Mouse (Mus musculus): Measurements from ENCODE around the gene a. TPM values are rescaled to one million over a fixed set of nuclear protein-coding genes. Genes with fewer than 3 reads are reported as not detected.

Gene a
- polyA plus RNA-seq, 1 experiment from 2014 or later: 0.41 TPM

DNA sequence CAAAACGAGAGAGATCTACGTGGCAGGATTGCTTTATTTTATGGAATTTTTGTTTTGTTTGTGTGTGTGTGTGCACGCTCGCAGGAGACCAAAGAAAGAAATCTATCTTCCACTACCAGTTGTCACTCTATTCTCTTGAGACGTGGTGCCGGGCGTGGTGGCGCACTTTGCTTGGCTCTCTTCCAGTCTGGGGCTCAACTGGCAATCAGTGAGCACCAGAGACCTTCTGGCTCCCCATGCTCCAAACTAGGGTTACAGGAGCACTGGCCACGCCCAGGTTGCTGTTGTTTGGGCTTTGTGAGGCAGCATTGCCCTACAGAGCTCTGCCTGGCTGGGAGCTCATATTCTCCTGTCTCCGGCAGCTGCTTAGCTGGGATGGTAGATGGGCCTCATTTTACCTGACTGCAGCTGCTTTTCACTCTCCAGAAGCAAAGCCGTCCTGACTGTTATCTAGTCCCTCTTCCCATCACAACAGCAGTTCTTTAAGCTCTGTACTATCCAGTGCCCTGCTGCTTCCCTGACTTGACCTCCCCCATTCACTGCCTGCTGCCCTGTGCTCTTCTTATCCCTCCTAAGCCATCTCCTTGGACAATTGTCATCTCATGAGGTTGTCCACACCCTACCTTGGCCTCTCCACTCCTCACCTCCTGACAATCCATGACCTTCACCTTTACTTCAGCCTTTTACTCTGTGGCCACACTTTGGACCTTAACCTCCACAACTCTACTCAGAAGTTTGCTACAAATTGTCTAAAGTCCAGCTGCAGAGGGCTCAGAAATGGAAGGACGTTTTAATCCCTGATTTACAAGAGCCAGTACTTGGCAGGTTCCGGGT lies 299.9 kb downstream of the a start:
- H3K9ac ChIP-seq (ENCODE audit: low read length): no peak overlapping the region
- 48% methylated on average over 13 of the region's 13 CpGs for WGBS
- H3K36me3 ChIP-seq (ENCODE audit: control insufficient read depth, insufficient read depth, low read length): no peaks in the 10 kb centered on the region
- no peak overlapping the region for H3K27ac ChIP-seq (ENCODE audit: low read length)
- H3K4me2 ChIP-seq (ENCODE audit: low read depth, low read length): no peak overlapping the region
- ATAC-seq (ENCODE audit: insufficient read depth, low FRiP score): 0 out of 2 replicates have a peak, but pooled peaks have one; percentile 60
- H3K9me3 ChIP-seq (replicated peaks; ENCODE audit: control insufficient read depth, low read length): no peaks in the 10 kb centered on the region
- no peak overlapping the region for H3K4me3 ChIP-seq (replicated peaks; ENCODE audit: low read length)
- H3K4me1 ChIP-seq (ENCODE audit: control insufficient read depth, insufficient read depth, low read length): no peaks in the 10 kb centered on the region
- no peaks in the 10 kb centered on the region for H3K27me3 ChIP-seq (ENCODE audit: control insufficient read depth, insufficient read depth, low read length)

DNA sequence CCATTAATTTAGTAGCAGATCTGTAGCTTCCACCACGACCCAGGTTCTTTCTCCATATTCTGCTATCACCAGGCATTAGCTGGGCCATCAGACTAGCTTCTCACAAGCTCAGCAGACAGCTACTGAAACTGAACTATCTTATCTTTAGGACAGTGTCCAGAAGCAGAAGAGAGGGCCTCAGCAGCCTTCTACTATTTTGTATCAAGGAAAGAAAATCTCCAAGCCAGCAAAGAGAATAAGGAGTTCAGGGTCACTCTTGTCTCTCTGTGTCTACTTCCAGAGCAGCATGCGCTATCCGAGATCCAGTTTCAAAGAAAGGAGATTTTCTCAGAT lies 300.5 kb downstream of the a start:
- Histone ChIP-seq H3K4me2 (ENCODE audit: low read depth, low read length) (no peak overlapping the region), H3K36me3 (ENCODE audit: control insufficient read depth, insufficient read depth, low read length) (no peaks in the 10 kb centered on the region), H3K4me3 (replicated peaks; ENCODE audit: low read length) (no peak overlapping the region), H3K27me3 (ENCODE audit: control insufficient read depth, insufficient read depth, low read length) (no peaks in the 10 kb centered on the region), H3K4me1 (ENCODE audit: control insufficient read depth, insufficient read depth, low read length) (no peaks in the 10 kb centered on the region), H3K9me3 (replicated peaks; ENCODE audit: control insufficient read depth, low read length) (no peaks in the 10 kb centered on the region), H3K9ac (ENCODE audit: low read length) (no peak overlapping the region), H3K27ac (ENCODE audit: low read length) (no peak overlapping the region)
- WGBS: 78% methylated on average over 3 of the region's 3 CpGs
- ATAC-seq (ENCODE audit: insufficient read depth, low FRiP score): no peak

DNA sequence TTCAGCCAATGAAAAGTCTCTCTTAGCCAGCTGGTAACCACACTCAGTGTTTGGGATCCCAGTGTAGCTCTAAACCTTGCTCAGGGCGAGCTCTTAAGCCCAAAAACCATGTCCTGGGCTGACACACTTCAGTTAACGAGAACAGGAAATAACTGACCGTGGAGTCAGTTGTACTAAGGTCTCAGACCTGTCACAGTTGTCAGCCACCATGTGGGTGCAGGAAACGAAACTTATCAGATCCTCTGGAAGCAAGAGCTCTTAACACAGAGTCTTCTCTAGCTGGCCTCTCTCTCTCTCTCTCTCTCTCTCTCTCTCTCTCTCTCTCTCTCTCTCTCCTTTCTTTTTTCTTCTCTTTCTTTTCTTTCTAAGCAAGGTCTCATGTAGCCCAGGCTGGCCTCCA lies 302.2 kb downstream of the a start:
- H3K27me3 ChIP-seq (ENCODE audit: control insufficient read depth, insufficient read depth, low read length): no peaks in the 10 kb centered on the region
- H3K36me3 ChIP-seq (ENCODE audit: control insufficient read depth, insufficient read depth, low read length): no peaks in the 10 kb centered on the region
- ATAC-seq (ENCODE audit: insufficient read depth, low FRiP score): no peak
- no peaks in the 10 kb centered on the region for H3K9me3 ChIP-seq (replicated peaks; ENCODE audit: control insufficient read depth, low read length)
- 37% methylated on average over 4 of the region's 4 CpGs for WGBS
- no peak overlapping the region for H3K4me3 ChIP-seq (replicated peaks; ENCODE audit: low read length)
- H3K27ac ChIP-seq (ENCODE audit: low read length): no peak overlapping the region
- no peak overlapping the region for H3K4me2 ChIP-seq (ENCODE audit: low read depth, low read length)
- H3K4me1 ChIP-seq (ENCODE audit: control insufficient read depth, insufficient read depth, low read length): no peaks in the 10 kb centered on the region
- H3K9ac ChIP-seq (ENCODE audit: low read length): no peak overlapping the region

DNA sequence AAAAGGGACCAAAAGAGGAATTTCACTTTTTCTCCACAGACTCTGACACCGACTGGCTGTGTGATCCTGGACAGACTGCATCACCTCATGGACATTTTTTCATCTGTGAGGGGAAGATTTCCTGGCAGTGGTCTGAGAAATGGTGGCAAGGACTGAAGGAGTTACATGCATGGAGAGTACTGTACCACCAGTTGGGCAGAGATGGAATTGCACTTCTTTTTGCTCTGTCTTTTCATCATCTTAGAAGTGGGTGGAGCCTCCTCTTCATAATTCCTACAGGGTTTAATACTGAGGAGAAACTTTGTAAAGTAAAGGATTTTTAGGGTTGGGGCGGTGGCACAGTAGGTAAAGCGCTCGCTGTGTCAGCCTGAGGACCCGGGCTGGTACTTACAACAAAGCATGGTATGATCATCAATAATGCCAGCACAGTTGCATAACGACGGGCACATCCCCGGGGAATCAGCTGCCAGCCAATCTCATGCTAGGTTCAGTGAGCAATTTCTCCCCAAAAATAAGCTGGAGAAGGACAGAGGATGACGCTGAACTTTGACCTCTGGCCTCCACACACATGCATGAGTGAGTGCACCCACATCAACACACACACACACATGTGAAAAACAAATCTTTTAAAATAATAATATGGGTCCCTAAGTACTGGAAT lies 307.6 kb downstream of the a start:
- Histone ChIP-seq H3K9me3 (replicated peaks; ENCODE audit: control insufficient read depth, low read length) (no peaks in the 10 kb centered on the region), H3K36me3 (ENCODE audit: control insufficient read depth, insufficient read depth, low read length) (no peaks in the 10 kb centered on the region), H3K4me1 (ENCODE audit: control insufficient read depth, insufficient read depth, low read length) (no peaks in the 10 kb centered on the region), H3K9ac (ENCODE audit: low read length) (no peak overlapping the region), H3K27me3 (ENCODE audit: control insufficient read depth, insufficient read depth, low read length) (no peaks in the 10 kb centered on the region), H3K4me2 (ENCODE audit: low read depth, low read length) (no peak overlapping the region), H3K27ac (ENCODE audit: low read length) (no peak overlapping the region), H3K4me3 (replicated peaks; ENCODE audit: low read length) (no peak overlapping the region)
- ATAC-seq (ENCODE audit: insufficient read depth, low FRiP score): no peak
- 82% methylated on average over 9 of the region's 9 CpGs for WGBS

DNA sequence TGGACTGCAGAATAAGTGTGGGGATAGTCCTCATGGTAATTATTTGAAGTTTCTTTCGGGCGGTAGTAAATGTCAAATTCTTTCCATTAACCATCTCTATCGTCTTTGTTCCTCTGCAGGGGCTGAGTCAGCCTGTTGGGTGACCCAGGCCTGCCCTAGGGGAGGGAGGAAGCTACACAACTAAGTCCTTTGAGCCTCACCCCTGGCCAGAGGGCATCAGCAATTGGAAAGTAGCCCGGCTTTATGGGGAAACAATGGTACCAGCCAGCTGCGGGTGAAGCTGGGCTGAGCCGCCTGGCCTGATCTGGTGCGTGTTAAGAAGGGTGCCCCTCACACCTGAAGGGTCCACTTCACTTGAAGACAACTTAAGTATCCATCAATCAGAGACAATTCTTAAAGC lies 308.2 kb downstream of the a start:
- Histone ChIP-seq H3K27ac (ENCODE audit: low read length) (no peak overlapping the region), H3K27me3 (ENCODE audit: control insufficient read depth, insufficient read depth, low read length) (no peaks in the 10 kb centered on the region), H3K4me1 (ENCODE audit: control insufficient read depth, insufficient read depth, low read length) (no peaks in the 10 kb centered on the region), H3K36me3 (ENCODE audit: control insufficient read depth, insufficient read depth, low read length) (no peaks in the 10 kb centered on the region), H3K4me3 (replicated peaks; ENCODE audit: low read length) (no peak overlapping the region), H3K9ac (ENCODE audit: low read length) (no peak overlapping the region), H3K4me2 (ENCODE audit: low read depth, low read length) (no peak overlapping the region), H3K9me3 (replicated peaks; ENCODE audit: control insufficient read depth, low read length) (no peaks in the 10 kb centered on the region)
- 69% methylated on average over 7 of the region's 7 CpGs for WGBS
- no peak for ATAC-seq (ENCODE audit: insufficient read depth, low FRiP score)

DNA sequence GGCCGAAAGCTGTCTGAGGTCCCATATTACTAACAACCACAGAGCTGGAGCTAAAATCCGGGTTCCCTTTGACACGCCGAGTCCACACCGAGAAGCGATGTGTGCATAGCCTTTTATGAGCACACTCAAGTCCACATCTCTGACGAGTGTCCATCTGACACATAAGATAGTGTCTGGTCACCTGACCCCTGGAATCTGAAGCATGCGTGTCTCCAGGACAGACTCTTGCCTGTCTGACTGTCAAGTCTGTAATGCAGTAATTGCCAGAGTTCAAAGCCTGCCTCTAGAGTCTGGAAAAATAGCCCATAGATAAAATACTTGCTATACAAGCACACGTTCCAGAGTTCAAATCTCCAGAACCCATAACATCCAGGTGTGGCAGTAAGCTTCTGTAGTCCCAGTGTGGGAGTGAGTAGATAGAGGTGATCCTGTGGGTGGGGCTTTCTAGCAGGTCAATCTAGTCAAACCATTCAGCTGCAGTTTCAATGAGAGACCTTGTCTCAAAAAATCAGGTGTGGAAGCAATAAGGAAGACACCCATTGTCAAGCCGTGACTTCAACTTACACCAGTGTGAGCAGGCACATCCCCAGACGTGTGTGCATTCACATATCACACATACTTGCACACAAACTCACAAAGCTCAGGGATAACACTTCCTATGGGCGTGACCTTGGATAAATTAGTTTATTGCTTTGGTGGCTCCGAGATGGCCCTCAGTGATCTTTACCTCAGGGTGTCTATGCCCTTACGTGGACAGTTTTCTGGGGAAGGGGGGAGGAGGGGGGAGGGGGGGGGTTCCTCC lies 309.0 kb downstream of the a start:
- no peak overlapping the region for H3K27ac ChIP-seq (ENCODE audit: low read length)
- WGBS: 72% methylated on average over 14 of the region's 14 CpGs
- no peak overlapping the region for H3K4me3 ChIP-seq (replicated peaks; ENCODE audit: low read length)
- no peaks in the 10 kb centered on the region for H3K9me3 ChIP-seq (replicated peaks; ENCODE audit: control insufficient read depth, low read length)
- H3K4me2 ChIP-seq (ENCODE audit: low read depth, low read length): no peak overlapping the region
- H3K36me3 ChIP-seq (ENCODE audit: control insufficient read depth, insufficient read depth, low read length): no peaks in the 10 kb centered on the region
- H3K9ac ChIP-seq (ENCODE audit: low read length): no peak overlapping the region
- no peak for ATAC-seq (ENCODE audit: insufficient read depth, low FRiP score)
- no peaks in the 10 kb centered on the region for H3K4me1 ChIP-seq (ENCODE audit: control insufficient read depth, insufficient read depth, low read length)
- H3K27me3 ChIP-seq (ENCODE audit: control insufficient read depth, insufficient read depth, low read length): no peaks in the 10 kb centered on the region

Other genes starting within 250 kb of the a start
- 0.59 and 1.6 TPM in 2 replicates for gene 1700003F12Rik, start 244.3 kb upstream of the a start, polyA plus RNA-seq (2015; fragmentation: Nextera tagmentation; extraction: Ambion mirVana)
- gene Actl10, start 239.6 kb upstream of the a start, polyA plus RNA-seq (2015; fragmentation: Nextera tagmentation; extraction: Ambion mirVana): 0.14 TPM in 1 of 2 replicates, not detected in the other
- 1.4 and 1.7 TPM in 2 replicates for gene Necab3, start 232.5 kb upstream of the a start, polyA plus RNA-seq (2015; fragmentation: Nextera tagmentation; extraction: Ambion mirVana)
- gene E2f1, start 221.5 kb upstream of the a start, polyA plus RNA-seq (2015; fragmentation: Nextera tagmentation; extraction: Ambion mirVana): 8.1 and 9.3 TPM in 2 replicates
- gene Pxmp4, start 187.7 kb upstream of the a start, polyA plus RNA-seq (2015; fragmentation: Nextera tagmentation; extraction: Ambion mirVana): 32.4 and 35.1 TPM in 2 replicates
- gene Zfp341, start 178.1 kb upstream of the a start, polyA plus RNA-seq (2015; fragmentation: Nextera tagmentation; extraction: Ambion mirVana): 0.34 and 0.59 TPM in 2 replicates
- not detected in 2 replicates for gene 4930519P11Rik, start 178.0 kb upstream of the a start, polyA plus RNA-seq (2015; fragmentation: Nextera tagmentation; extraction: Ambion mirVana)
- gene Chmp4b, start 139.7 kb upstream of the a start, polyA plus RNA-seq (2015; fragmentation: Nextera tagmentation; extraction: Ambion mirVana): 20.7 and 23.6 TPM in 2 replicates
- gene Gm14214, start 21.4 kb upstream of the a start, polyA plus RNA-seq (2015; fragmentation: Nextera tagmentation; extraction: Ambion mirVana): not detected in 2 replicates
- 36.8 and 39.4 TPM in 2 replicates for gene Raly, start 306 bp upstream of the a start, polyA plus RNA-seq (2015; fragmentation: Nextera tagmentation; extraction: Ambion mirVana)
- gene Eif2s2, start 101.5 kb downstream of the a start, polyA plus RNA-seq (2015; fragmentation: Nextera tagmentation; extraction: Ambion mirVana): 74.7 and 88.7 TPM in 2 replicates
- 1.5 and 2.4 TPM in 2 replicates for gene Gm14226, start 226.9 kb downstream of the a start, polyA plus RNA-seq (2015; fragmentation: Nextera tagmentation; extraction: Ambion mirVana)

Measured in stomach, embryonic 16.5 days (tissue).